Mouse (Mus musculus) liver, embryonic 14.5 days (tissue): ENCODE results near the gene Slc26a1.

Source experiments
- CTCF ChIP-seq: IDR thresholded peaks from 2 replicates; pipeline ENCODE4 v1.5.1; 2016; ENCODE audit warnings: antibody characterized with exemption, low read depth, control low read depth
- EP300 ChIP-seq: IDR thresholded peaks from 2 replicates; pipeline ENCODE4 v1.6.1; 2016; ENCODE audit warnings: antibody characterized with exemption, low read depth

DNA sequence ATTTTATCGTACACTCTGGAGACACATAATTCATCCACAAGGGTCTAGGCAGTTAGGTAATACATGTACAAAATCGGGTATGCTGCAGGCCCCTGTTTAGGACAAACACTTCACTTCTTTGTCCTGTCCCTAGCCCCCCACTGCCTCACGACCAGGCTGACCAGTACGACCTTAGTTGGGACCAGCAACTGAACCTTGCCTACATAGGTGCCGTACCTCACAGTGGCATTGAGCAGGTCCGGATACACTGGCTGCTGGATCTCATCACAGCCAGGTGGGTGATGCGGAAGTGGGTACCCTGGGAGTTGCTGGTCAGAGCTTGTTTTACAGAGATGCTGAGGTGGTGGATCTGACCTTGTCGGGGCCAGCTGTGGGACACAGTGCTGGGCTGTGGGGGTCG lies 5.4 kb downstream of the Slc26a1 start:
- no peak for TF ChIP-seq EP300
- TF ChIP-seq CTCF = no peak
